Mouse (Mus musculus): ENCODE measurements around the gene Rad51b. TPM values are rescaled to one million over a fixed set of nuclear protein-coding genes. Genes with fewer than 3 reads are reported as not detected.

Gene Rad51b
- polyA plus RNA-seq, 1 experiment from 2014 or later: 5.1 TPM

DNA sequence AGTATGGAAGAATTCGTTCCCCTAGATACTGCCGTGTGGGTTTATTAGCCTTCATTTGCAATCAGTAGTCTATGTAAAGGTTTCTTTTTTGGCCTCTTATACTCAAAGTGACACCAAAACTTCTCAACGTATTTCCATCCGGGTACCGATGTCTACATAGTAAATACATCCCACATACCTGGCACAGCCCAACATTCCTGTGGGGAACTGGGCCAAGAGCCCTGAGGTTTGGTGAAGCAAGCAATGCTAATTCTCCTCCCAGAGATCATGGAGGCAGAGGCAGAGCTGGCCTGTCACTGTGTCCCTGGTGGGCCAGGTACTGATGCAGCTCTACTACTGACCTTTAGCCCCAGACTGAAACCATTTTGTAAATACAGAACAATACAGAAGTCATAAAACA lies 512.4 kb downstream of the Rad51b start:
- CTCF ChIA-PET: no interaction called here
- in situ Hi-C loops (cut with MboI; ENCODE audit: low pct_unique_long_range_greater_than_20kb): no loop called here
- POLR2A ChIA-PET: no interaction called here
- TF ChIP-seq CTCF (IDR thresholded peaks at IDR 0.05): no peak
- DNase-seq (ENCODE audit: low read depth, low spot score) (no peak), ATAC-seq (no peak)
- H3K27me3 ChIP-seq: no peaks in the 10 kb centered on the region

GRCm38 (mm10) chr12:79812422-79812821 lies 515.3 kb downstream of the Rad51b start:
- H3K27me3 ChIP-seq: no peaks in the 10 kb centered on the region
- DNase-seq (ENCODE audit: low read depth, low spot score): no peak
- TF ChIP-seq CTCF (IDR thresholded peaks at IDR 0.05): no peak
- in situ Hi-C loops (cut with MboI; ENCODE audit: low pct_unique_long_range_greater_than_20kb): no loop called here
- ChIA-PET CTCF (no interaction called here), POLR2A (interaction anchor here (0.6 to 1.1 kb wide), 2 partner anchors 8 to 264 kb away, joined by 3 to 4 read pairs; no protein-coding TSS in a partner anchor)
- ATAC-seq: no peak

DNA sequence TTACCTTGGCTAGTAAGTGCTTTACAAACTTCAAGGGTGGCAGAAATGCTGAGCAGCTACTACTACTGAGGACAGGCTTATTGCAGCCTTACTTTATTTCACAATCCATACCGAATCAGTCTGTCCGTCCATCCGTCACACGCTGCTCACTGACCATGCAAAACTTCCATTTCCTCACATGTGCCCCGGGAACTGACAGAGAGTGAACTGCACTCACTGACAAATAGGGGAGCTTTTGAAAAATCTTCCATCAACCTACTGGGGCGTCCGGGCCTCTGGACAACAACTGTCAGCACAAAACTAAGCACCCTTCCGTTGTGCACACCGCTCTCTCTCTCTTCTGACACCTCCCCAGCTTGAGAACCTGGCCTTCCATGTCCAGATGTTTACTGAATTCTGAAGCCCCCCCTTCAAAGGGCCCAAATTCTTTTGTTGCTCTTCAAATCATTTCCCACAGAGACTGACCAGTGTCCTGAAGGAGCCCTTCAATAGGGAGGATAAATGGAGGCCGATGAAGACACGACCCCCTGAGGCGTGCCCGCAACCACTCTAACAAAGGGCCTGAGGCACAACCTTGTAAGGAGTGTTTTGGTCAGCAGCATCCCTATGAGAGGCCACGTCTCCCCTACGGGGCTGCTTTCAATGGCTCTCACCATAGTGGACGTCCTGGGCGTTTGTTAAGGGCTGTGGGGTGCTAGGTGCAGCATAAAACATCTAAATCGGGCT lies 515.9 kb downstream of the Rad51b start:
- ChIA-PET CTCF (no interaction called here), POLR2A (interaction anchor here (0.6 to 1.1 kb wide), 2 partner anchors 8 to 263 kb away, joined by 3 to 4 read pairs; no protein-coding TSS in a partner anchor)
- in situ Hi-C loops (cut with MboI; ENCODE audit: low pct_unique_long_range_greater_than_20kb): no loop called here
- H3K27me3 ChIP-seq: no peaks in the 10 kb centered on the region
- no peak for TF ChIP-seq CTCF (IDR thresholded peaks at IDR 0.05)
- ATAC-seq (no peak), DNase-seq (ENCODE audit: low read depth, low spot score) (no peak)

DNA sequence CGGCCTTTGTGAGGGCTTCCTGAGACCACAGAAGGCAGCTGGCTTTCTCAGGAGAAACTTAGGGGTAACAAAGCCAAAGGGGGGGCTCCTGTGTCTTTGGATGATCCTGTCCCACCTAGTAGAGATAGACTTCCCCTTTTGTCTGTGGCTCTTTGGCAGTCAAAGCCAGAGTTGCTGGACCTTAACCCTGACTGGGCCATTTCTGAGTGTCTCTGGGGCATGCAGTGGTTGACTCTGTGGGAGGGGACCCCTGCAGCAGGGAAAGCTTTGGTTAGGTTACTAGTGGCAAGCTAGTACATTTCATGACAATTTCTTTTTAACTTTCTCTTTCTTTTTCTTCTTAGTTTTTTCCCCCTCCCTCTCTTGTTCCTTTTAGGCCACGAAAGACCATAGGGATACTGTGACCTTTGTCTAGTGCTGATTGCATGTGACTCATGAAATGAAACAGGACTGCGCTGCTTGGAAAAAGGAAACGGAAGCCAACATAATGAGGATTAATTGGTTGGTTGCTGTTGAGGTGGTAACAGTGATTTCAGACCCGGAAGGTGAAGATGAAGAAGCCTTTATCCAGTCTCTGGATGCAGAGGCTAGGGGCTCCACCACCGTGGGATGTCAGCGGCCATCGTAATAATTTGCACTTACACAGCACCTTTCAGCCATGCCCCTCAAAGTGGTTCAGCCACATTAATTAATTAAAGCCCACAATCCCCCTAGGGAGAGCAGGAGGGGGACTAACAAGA lies 516.7 kb downstream of the Rad51b start:
- ChIA-PET POLR2A (no interaction called here), CTCF (no interaction called here)
- no peaks in the 10 kb centered on the region for H3K27me3 ChIP-seq
- DNase-seq (ENCODE audit: low read depth, low spot score): no peak
- ATAC-seq: no peak
- in situ Hi-C loops (cut with MboI; ENCODE audit: low pct_unique_long_range_greater_than_20kb): no loop called here
- TF ChIP-seq CTCF (IDR thresholded peaks at IDR 0.05): no peak

GRCm38 (mm10) chr12:79814312-79815091 lies 517.4 kb downstream of the Rad51b start:
- in situ Hi-C loops (cut with MboI; ENCODE audit: low pct_unique_long_range_greater_than_20kb): no loop called here
- ATAC-seq: no peak
- ChIA-PET POLR2A (no interaction called here), CTCF (no interaction called here)
- DNase-seq (ENCODE audit: low read depth, low spot score): no peak
- no peak for TF ChIP-seq CTCF (IDR thresholded peaks at IDR 0.05)
- H3K27me3 ChIP-seq: no peaks in the 10 kb centered on the region

- ChIA-PET CTCF (no interaction called here), POLR2A (no interaction called here)
- DNase-seq (ENCODE audit: low read depth, low spot score): no peak
- no peak for ATAC-seq
- in situ Hi-C loops (cut with MboI; ENCODE audit: low pct_unique_long_range_greater_than_20kb): no loop called here
- TF ChIP-seq CTCF (IDR thresholded peaks at IDR 0.05): no peak
- H3K27me3 ChIP-seq: no peaks in the 10 kb centered on the region
Observed at GRCm38 (mm10) chr12:79816241-79816640, 519.2 kb downstream of the Rad51b start.

DNA sequence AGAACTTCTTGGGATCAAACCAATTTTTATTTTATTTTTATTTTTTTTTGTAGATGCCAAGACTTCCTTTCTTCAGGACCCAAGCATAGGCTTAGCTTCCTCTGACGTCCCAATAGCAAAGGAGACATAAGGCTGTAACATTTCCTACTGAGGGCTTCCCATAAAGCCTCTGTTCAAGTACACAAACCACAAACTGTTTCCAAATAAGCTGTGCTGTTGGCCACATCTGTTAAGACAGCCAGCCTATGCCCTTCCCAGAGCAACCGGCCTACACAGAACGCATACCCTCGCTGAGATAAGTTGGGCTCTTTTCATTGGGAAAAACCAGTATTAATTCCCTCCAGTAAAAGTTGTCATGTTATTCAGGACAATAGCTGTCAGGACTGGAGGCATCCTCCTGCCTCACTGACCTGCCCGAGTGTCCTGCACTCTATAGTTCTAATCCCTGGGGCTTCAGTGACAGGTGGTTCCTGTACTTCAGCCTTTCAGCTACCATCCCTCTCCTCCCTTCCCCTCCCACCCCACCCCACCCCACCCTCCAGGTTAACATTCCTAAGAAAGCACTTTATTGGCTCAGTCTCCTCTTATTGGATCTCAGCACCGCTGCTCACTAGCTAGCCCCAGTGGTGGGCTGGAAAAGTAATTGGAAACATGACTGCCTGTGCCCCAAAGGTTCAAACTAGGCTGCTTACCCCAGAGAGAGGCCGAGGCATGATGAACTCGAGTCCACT lies 523.3 kb downstream of the Rad51b start:
- H3K27me3 ChIP-seq: no peaks in the 10 kb centered on the region
- in situ Hi-C loops (cut with MboI; ENCODE audit: low pct_unique_long_range_greater_than_20kb): no loop called here
- POLR2A ChIA-PET: interaction anchor here (1.0 kb wide), 1 partner anchor 8 kb away, joined by 4 read pairs; no protein-coding TSS in a partner anchor
- CTCF ChIA-PET: no interaction called here
- DNase-seq (ENCODE audit: low read depth, low spot score) (no peak), ATAC-seq (no peak)
- no peak for TF ChIP-seq CTCF (IDR thresholded peaks at IDR 0.05)

DNA sequence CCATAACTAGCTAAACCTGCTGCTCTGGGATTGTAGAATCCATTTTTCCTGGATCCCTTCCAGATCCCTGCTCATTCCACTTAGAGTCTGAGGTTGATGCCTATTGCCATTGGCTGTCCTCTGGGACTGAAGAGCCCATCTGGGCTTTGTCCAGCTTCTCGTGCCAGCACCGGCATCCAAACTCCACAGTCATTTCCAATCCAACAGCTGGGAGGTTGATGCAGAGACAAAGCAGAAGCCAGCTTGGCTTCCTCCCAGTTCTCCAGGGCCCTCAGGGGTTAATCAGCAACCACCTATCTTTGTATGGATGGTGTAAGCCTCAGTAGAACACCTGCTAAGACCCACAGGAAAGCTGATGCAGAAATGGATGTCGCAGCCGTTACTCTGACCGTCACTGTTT lies 524.8 kb downstream of the Rad51b start:
- CTCF ChIA-PET: interaction anchor here (1.7 kb wide), 1 partner anchor 9 kb away, joined by 6 read pairs; no protein-coding TSS in a partner anchor
- DNase-seq (ENCODE audit: low read depth, low spot score): no peak
- no peaks in the 10 kb centered on the region for H3K27me3 ChIP-seq
- in situ Hi-C loops (cut with MboI; ENCODE audit: low pct_unique_long_range_greater_than_20kb): no loop called here
- TF ChIP-seq CTCF (IDR thresholded peaks at IDR 0.05): no peak
- POLR2A ChIA-PET: no interaction called here
- ATAC-seq: no peak

- H3K27me3 ChIP-seq: no peaks in the 10 kb centered on the region
- POLR2A ChIA-PET: no interaction called here
- in situ Hi-C loops (cut with MboI; ENCODE audit: low pct_unique_long_range_greater_than_20kb): no loop called here
- ATAC-seq: no peak
- CTCF ChIA-PET: interaction anchor here (1.7 kb wide), 1 partner anchor 8 kb away, joined by 6 read pairs; no protein-coding TSS in a partner anchor
- DNase-seq (ENCODE audit: low read depth, low spot score): no peak
- TF ChIP-seq CTCF (IDR thresholded peaks at IDR 0.05): no peak
Observed at GRCm38 (mm10) chr12:79822401-79822800, 525.3 kb downstream of the Rad51b start.

GRCm38 (mm10) chr12:79825922-79826321 lies 528.8 kb downstream of the Rad51b start:
- in situ Hi-C loops (cut with MboI; ENCODE audit: low pct_unique_long_range_greater_than_20kb): no loop called here
- POLR2A ChIA-PET: interaction anchor here (0.7 to 1.2 kb wide), 2 partner anchors 10 to 78 kb away, joined by 3 to 5 read pairs; no protein-coding TSS in a partner anchor

More at GRCm38 (mm10) chr12:79825922-79826321, 528.8 kb downstream of the Rad51b start:
- DNase-seq (ENCODE audit: low read depth, low spot score) (no peak), ATAC-seq (no peak)
- no peak for TF ChIP-seq CTCF (IDR thresholded peaks at IDR 0.05)
- no peaks in the 10 kb centered on the region for H3K27me3 ChIP-seq
- CTCF ChIA-PET: no interaction called here

All from Patski (cell line).